Mouse (Mus musculus) heart, postnatal 36 days (tissue): ENCODE data around the gene Tomt. TPM values are rescaled to one million over a fixed set of nuclear protein-coding genes. Genes with fewer than 3 reads are reported as not detected.
"Not testable (repeated sequence)": the region's sequence is repeated elsewhere in the genome, so short reads cannot be mapped to it uniquely, and the experiment has no call there.

Source experiments
- DNase-seq, 2 experiments: peaks; one replicate each; pipeline ENCODE4 v3.0.0; 2021 to 2022
- intact Hi-C: fragments of 180-260 bp; cut with DNase I; formaldehyde crosslinking; loops from one replicate; pipeline ENCODE4 v1.15.1; 2025
- total RNA-seq, 2 experiments: library from RNA; stranded (reverse); gene quantifications; 2 replicates each; pipeline ENCODE4 v1.2.3; 2021

The Tomt gene
- not detected for total RNA-seq

GRCm38 (mm10) chr7:101906287-101906681, at the start of gene Tomt:
Gene Tomt, minus strand, starts transcription at chr7:101906359.
- intact Hi-C loops: no loop called here
- no peak for DNase-seq

GRCm38 (mm10) chr7:101955862-101956261, 49.7 kb upstream of the Tomt start:
- intact Hi-C loops: no loop called here
- DNase-seq: no peak

- intact Hi-C loops: no loop called here
- DNase-seq: no peak
These were observed 49.1 kb upstream of the Tomt start for GRCm38 (mm10) chr7:101955276-101955675.

GRCm38 (mm10) chr7:101954163-101954562, 48.0 kb upstream of the Tomt start:
- no peak for DNase-seq
- intact Hi-C loops: no loop called here

- intact Hi-C loops: no loop called here
These were observed 45.9 kb upstream of the Tomt start for GRCm38 (mm10) chr7:101952098-101952497.

GRCm38 (mm10) chr7:101951648-101952047, 45.5 kb upstream of the Tomt start:
- intact Hi-C loops: no loop called here
- DNase-seq: no peak

More at GRCm38 (mm10) chr7:101952098-101952497, 45.9 kb upstream of the Tomt start:
- DNase-seq: no peak

- intact Hi-C loops, DNase-seq: not testable (repeated sequence)
These were observed 42.8 kb upstream of the Tomt start for GRCm38 (mm10) chr7:101949008-101949407.

- intact Hi-C loops: no loop called here
- DNase-seq: no peak
These were observed 33.6 kb upstream of the Tomt start for GRCm38 (mm10) chr7:101939758-101940157.

GRCm38 (mm10) chr7:101938348-101938747, 32.2 kb upstream of the Tomt start:
- DNase-seq: no peak
- intact Hi-C loops: no loop called here

- no peak for DNase-seq
- intact Hi-C loops: no loop called here
These were observed 31.4 kb upstream of the Tomt start for GRCm38 (mm10) chr7:101937569-101937968.

GRCm38 (mm10) chr7:101936996-101937395, 30.8 kb upstream of the Tomt start:
- intact Hi-C loops: no loop called here
- no peak for DNase-seq

GRCm38 (mm10) chr7:101935957-101936356, 29.8 kb upstream of the Tomt start:
- intact Hi-C loops: loop anchor here (2.0 kb wide), 2 partner anchors 35 to 129 kb away; partner anchors contain the start of genes Rnf121, Xndc1 and Xntrpc
- DNase-seq: no peak

- intact Hi-C loops: loop anchor here (1.0 to 2.0 kb wide), 4 partner anchors 25 to 131 kb away; partner anchors contain the start of genes Rnf121, Xndc1 and Xntrpc
- DNase-seq: peak; percentile 93 to 95
These were observed 27.6 kb upstream of the Tomt start, which contains the start of the genes Lrrc51 and Numa1 for GRCm38 (mm10) chr7:101933751-101934240. Gene Lrrc51, minus strand, starts transcription at chr7:101933895. Gene Numa1, plus strand, starts transcription at chr7:101934111.

GRCm38 (mm10) chr7:101933300-101933699, 27.1 kb upstream of the Tomt start:
- intact Hi-C loops: loop anchor here (1.0 to 2.0 kb wide), 2 partner anchors 24 to 37 kb away; no protein-coding TSS in a partner anchor
- DNase-seq: peak in 1 of 2 experiments; percentile 17

- no peak for DNase-seq
These were observed 26.4 kb upstream of the Tomt start for GRCm38 (mm10) chr7:101932551-101932950.

GRCm38 (mm10) chr7:101928093-101928492, 21.9 kb upstream of the Tomt start:
- DNase-seq: no peak
- intact Hi-C loops: no loop called here

More at GRCm38 (mm10) chr7:101932551-101932950, 26.4 kb upstream of the Tomt start:
- intact Hi-C loops: loop anchor here (2.0 kb wide), 1 partner anchor 24 kb away; no protein-coding TSS in a partner anchor

- DNase-seq, intact Hi-C loops: not testable (repeated sequence)
These were observed 19.7 kb upstream of the Tomt start for GRCm38 (mm10) chr7:101925892-101926291.

- intact Hi-C loops: loop anchor here (1.0 to 5.0 kb wide), 2 partner anchors 119 to 161 kb away; no protein-coding TSS in a partner anchor
- DNase-seq: peak; percentile 65 to 72
These were observed 11.9 kb upstream of the Tomt start for GRCm38 (mm10) chr7:101918071-101918470.

- intact Hi-C loops: no loop called here
- no peak for DNase-seq
These were observed 5.8 kb upstream of the Tomt start for GRCm38 (mm10) chr7:101911982-101912381.

GRCm38 (mm10) chr7:101910138-101910537, 4.0 kb upstream of the Tomt start:
- DNase-seq: peak in 1 of 2 experiments; percentile 9

GRCm38 (mm10) chr7:101908367-101908766, 2.2 kb upstream of the Tomt start:
- DNase-seq: peak in 1 of 2 experiments; percentile 22
- intact Hi-C loops: loop anchor here (2.0 kb wide), 1 partner anchor 24 kb away; the partner anchor contains the start of gene Lrrc51

More at GRCm38 (mm10) chr7:101910138-101910537, 4.0 kb upstream of the Tomt start:
- intact Hi-C loops: no loop called here

- peak in 1 of 2 experiments; percentile 10 for DNase-seq
- intact Hi-C loops: no loop called here
These were observed 537 bp upstream of the Tomt start for GRCm38 (mm10) chr7:101906696-101907095.
